Mouse (Mus musculus) liver, embryonic 14.5 days (tissue): ENCODE results near the gene Pou6f1.

Source experiments
- CTCF ChIP-seq: IDR thresholded peaks from 2 replicates; pipeline ENCODE4 v1.5.1; 2016; ENCODE audit warnings: antibody characterized with exemption, low read depth, control low read depth
- EP300 ChIP-seq: IDR thresholded peaks from 2 replicates; pipeline ENCODE4 v1.6.1; 2016; ENCODE audit warnings: antibody characterized with exemption, low read depth

- TF ChIP-seq CTCF (no peak), EP300 (no peak)
Measured at GRCm38 (mm10) chr15:100600696-100601272, 1.0 kb upstream of the Pou6f1 start.
